ENCODE assay signal across 24 mouse cellular contexts in genomic region chr1:55228256-55228884, GRCm38 (mm10). TPM values are rescaled to one million over a fixed set of nuclear protein-coding genes. Genes with fewer than 3 reads are reported as not detected.
DNase-seq lines count a peak whose midpoint lies in the region; ATAC-seq and TF ChIP-seq lines count a peak whose summit lies in the region.
"Had no signal": no experiment of that assay in that cellular context is flagged by ENCODE, and none has a peak within 500 bp of the region (broad histone marks: within the 10 kb centered on the region; RNA-seq: fewer than 3 reads in every experiment).

No protein-coding gene starts in this region.

- WGBS in heart, embryonic 11.5 days (ENCODE audit: insufficient replicate concordance), result 69% methylated on average over 8 of the region's 8 CpGs
- WGBS in kidney, adult 2 months, result 90% methylated on average over 8 of the region's 8 CpGs

- no peaks in the 10 kb centered on the region; the same call in 1 of the 2 replicates for H3K27me3 ChIP-seq in heart, embryonic 11.5 days (ENCODE audit: control insufficient read depth, insufficient read depth, low read length)
- H3K27me3 ChIP-seq in kidney, adult 2 months (replicated peaks; ENCODE audit: control insufficient read depth, insufficient read depth, low read length), result no peaks in the 10 kb centered on the region
- H3K27me3 ChIP-seq: embryonic facial prominence, embryonic 13.5 days; forebrain, embryonic 15.5 days; heart, embryonic 12.5 days; heart, embryonic 15.5 days had no signal

- no peak for ATAC-seq in heart, embryonic 11.5 days (replicated peaks; ENCODE audit: insufficient number of reproducible peaks, low FRiP score, low TSS enrichment)
- ATAC-seq: forebrain, embryonic 15.5 days; hindbrain, embryonic 16.5 days; intestine, postnatal 0 days had no signal

- H3K9me3 ChIP-seq in heart, embryonic 11.5 days (replicated peaks; ENCODE audit: control insufficient read depth, low read length), result no peaks in the 10 kb centered on the region
- H3K9me3 ChIP-seq: embryonic facial prominence, embryonic 13.5 days; forebrain, embryonic 15.5 days; heart, embryonic 12.5 days; heart, embryonic 15.5 days; hindbrain, embryonic 10.5 days; hindbrain, embryonic 13.5 days had no signal

- H3K36me3 ChIP-seq in heart, embryonic 11.5 days (ENCODE audit: control insufficient read depth, insufficient read depth, low read length), result no peaks in the 10 kb centered on the region
- no peaks in the 10 kb centered on the region for H3K36me3 ChIP-seq in kidney, adult 2 months (ENCODE audit: control insufficient read depth, insufficient read depth, low read length)
- H3K36me3 ChIP-seq: embryonic facial prominence, embryonic 13.5 days; forebrain, embryonic 15.5 days; heart, embryonic 12.5 days; heart, embryonic 15.5 days; hindbrain, embryonic 10.5 days; hindbrain, embryonic 13.5 days had no signal

- H3K9ac ChIP-seq in heart, embryonic 11.5 days (ENCODE audit: low read depth, low read length), result no peak overlapping the region
- H3K9ac ChIP-seq: embryonic facial prominence, embryonic 13.5 days; forebrain, embryonic 15.5 days; heart, embryonic 12.5 days; heart, embryonic 15.5 days; hindbrain, embryonic 13.5 days had no signal

- H3K4me2 ChIP-seq in heart, embryonic 11.5 days, result no peak overlapping the region
- H3K4me2 ChIP-seq: forebrain, embryonic 15.5 days; heart, embryonic 12.5 days; heart, embryonic 15.5 days; hindbrain, embryonic 13.5 days had no signal

- H3K27ac ChIP-seq in heart, embryonic 11.5 days (ENCODE audit: low read depth, low read length), result no peak overlapping the region
- peak overlapping the region; percentile 24; the same call in 1 of the 2 replicates for H3K27ac ChIP-seq in embryonic fibroblast, embryonic 13.5 days (ENCODE audit: insufficient read depth, low read length)
- H3K27ac ChIP-seq in kidney, adult 2 months (ENCODE audit: insufficient read depth, low read depth, low read length), result no peak overlapping the region
- H3K27ac ChIP-seq: embryonic facial prominence, embryonic 13.5 days; forebrain, embryonic 15.5 days; heart, embryonic 15.5 days; hindbrain, embryonic 10.5 days; hindbrain, embryonic 13.5 days had no signal

- H3K4me1 ChIP-seq in heart, embryonic 11.5 days (ENCODE audit: control insufficient read depth, insufficient read depth, low read length), result no peaks in the 10 kb centered on the region
- H3K4me1 ChIP-seq in embryonic fibroblast, embryonic 13.5 days (ENCODE audit: control insufficient read depth, insufficient read depth, low read length), result peaks cover 3% of the 10 kb centered on the region
- H3K4me1 ChIP-seq in kidney, adult 2 months (ENCODE audit: control insufficient read depth, insufficient read depth, low read length), result no peaks in the 10 kb centered on the region
- H3K4me1 ChIP-seq: heart, embryonic 12.5 days had no signal

- TF ChIP-seq CTCF in embryonic fibroblast, embryonic 13.5 days (IDR thresholded peaks at IDR 0.05; ENCODE audit: borderline replicate concordance, insufficient read depth, low read length), result no peak
- no peak for TF ChIP-seq CTCF in kidney, adult 2 months (conservative IDR thresholded peaks at IDR 0.05; ENCODE audit: insufficient read depth, insufficient read length, low read depth, low read length)

- peak; percentile 68 for DNase-seq in heart, adult 11 months
- DNase-seq in 3T3-L1 (ENCODE audit: low read depth, low spot score), result peak; percentile 71
- DNase-seq in Muller cell, postnatal 12 days (ENCODE audit: inconsistent ontology term), result peak; percentile 37
- DNase-seq in kidney, adult 2 months, result no peak
- no peak for DNase-seq in ovary, postnatal 14 days (ENCODE audit: low spot score)
- DNase-seq: adrenal gland, adult 2 months; cerebellum, adult 11 months; cerebellum, adult 2 months; cerebellum, adult 9-11 months; cerebellum, postnatal 25 days; gastrocnemius, postnatal 10 days; gastrocnemius, postnatal 36 days; heart, postnatal 10 days; heart, postnatal 36 days had no signal

- TF ChIP-seq POLR2A in embryonic fibroblast, embryonic 13.5 days (IDR thresholded peaks at IDR 0.05; ENCODE audit: low read depth, low read length), result no peak
- TF ChIP-seq POLR2A in kidney, adult 2 months (IDR thresholded peaks at IDR 0.05; ENCODE audit: low read depth, low read length), result no peak

- H3K4me3 ChIP-seq in heart, embryonic 11.5 days (ENCODE audit: low read depth, low read length), result no peak overlapping the region
- H3K4me3 ChIP-seq in embryonic fibroblast, embryonic 13.5 days (ENCODE audit: insufficient read depth, low read length), result no peak overlapping the region
- no peak overlapping the region for H3K4me3 ChIP-seq in kidney, adult 2 months (ENCODE audit: insufficient read depth, low read depth, low read length)
- H3K4me3 ChIP-seq: embryonic facial prominence, embryonic 13.5 days; forebrain, embryonic 15.5 days; heart, embryonic 12.5 days; heart, embryonic 15.5 days; hindbrain, embryonic 10.5 days; hindbrain, embryonic 13.5 days had no signal

RNA-seq across cellular contexts. Expression of gene Rftn2, which starts 1.8 kb away (rescaled TPM):
- 4.8 and 6.3 TPM in 2 replicates for polyA plus RNA-seq in heart, embryonic 11.5 days (2014; fragmentation: Nextera tagmentation; extraction: Ambion mirVana)
- 10.4 and 14.3 TPM in 2 replicates for polyA plus RNA-seq in embryonic fibroblast, embryonic 13.5 days (2011; ENCODE audit: insufficient read length, low read depth, missing spikeins)
- polyA plus RNA-seq in kidney, adult 2 months (2012; rRNA removed), result 1.7 and 2.2 TPM in 2 replicates

RNA-seq across cellular contexts. Expression of gene Mars2, which starts 8.6 kb away (rescaled TPM):
- polyA plus RNA-seq in heart, embryonic 11.5 days (2014; fragmentation: Nextera tagmentation; extraction: Ambion mirVana), result 3.9 and 4.0 TPM in 2 replicates
- polyA plus RNA-seq in embryonic fibroblast, embryonic 13.5 days (2011; ENCODE audit: insufficient read length, low read depth, missing spikeins), result 3.4 and 3.5 TPM in 2 replicates
- polyA plus RNA-seq in kidney, adult 2 months (2012; rRNA removed), result 1.6 and 1.9 TPM in 2 replicates

Comparison
In these comparisons a context has a peak if more than half of its experiments do, and no peak if none do; other contexts are left out.
1. DNase-seq: peak in heart, adult 11 months (single experiment), 3T3-L1 (single experiment) and Muller cell, postnatal 12 days (single experiment); none in kidney, adult 2 months (single experiment) and ovary, postnatal 14 days (single experiment).